Mouse (Mus musculus): ENCODE measurements around the gene Fbxw7.
A peak's percentile ranks its signal among the peaks of the same experiment; 100 is the strongest.

Fbxw7 gene

GRCm38 (mm10) chr3:84889648-84890047, 74.6 kb downstream of the Fbxw7 start:
- peak; percentile 60 for DNase-seq (ENCODE audit: low spot score)

- DNase-seq (ENCODE audit: low spot score), result no peak
Observed at GRCm38 (mm10) chr3:84890983-84891382, 75.9 kb downstream of the Fbxw7 start.

- no peak for DNase-seq (ENCODE audit: low spot score)
Observed at GRCm38 (mm10) chr3:84897952-84898351, 82.9 kb downstream of the Fbxw7 start.

- no peak for DNase-seq (ENCODE audit: low spot score)
Observed at GRCm38 (mm10) chr3:84906528-84906927, 91.5 kb downstream of the Fbxw7 start.

GRCm38 (mm10) chr3:84914284-84914683, 99.2 kb downstream of the Fbxw7 start:
- DNase-seq (ENCODE audit: low spot score), result no peak

GRCm38 (mm10) chr3:84917903-84918679, 103.0 kb downstream of the Fbxw7 start:
- no peak for DNase-seq (ENCODE audit: low spot score)

GRCm38 (mm10) chr3:84921704-84922420, 106.8 kb downstream of the Fbxw7 start:
- peak; percentile 51 for DNase-seq (ENCODE audit: low spot score)

GRCm38 (mm10) chr3:84923256-84923655, 108.2 kb downstream of the Fbxw7 start:
- no peak for DNase-seq (ENCODE audit: low spot score)

- DNase-seq (ENCODE audit: low spot score), result no peak
Observed at GRCm38 (mm10) chr3:84923670-84924069, 108.6 kb downstream of the Fbxw7 start.

GRCm38 (mm10) chr3:84925229-84925628, 110.2 kb downstream of the Fbxw7 start:
- no peak for DNase-seq (ENCODE audit: low spot score)

- DNase-seq (ENCODE audit: low spot score), result no peak
Observed at GRCm38 (mm10) chr3:84926140-84926539, 111.1 kb downstream of the Fbxw7 start.

GRCm38 (mm10) chr3:84927168-84927794, 112.2 kb downstream of the Fbxw7 start:
- DNase-seq (ENCODE audit: low spot score), result no peak

GRCm38 (mm10) chr3:84927901-84928300, 112.8 kb downstream of the Fbxw7 start:
- DNase-seq (ENCODE audit: low spot score), result no peak

- DNase-seq (ENCODE audit: low spot score), result no peak
Observed at GRCm38 (mm10) chr3:84929171-84929570, 114.1 kb downstream of the Fbxw7 start.

GRCm38 (mm10) chr3:84930683-84931082, 115.6 kb downstream of the Fbxw7 start:
- DNase-seq (ENCODE audit: low spot score), result no peak

- DNase-seq (ENCODE audit: low spot score), result no peak
Observed at GRCm38 (mm10) chr3:84935729-84936128, 120.7 kb downstream of the Fbxw7 start.

- no peak for DNase-seq (ENCODE audit: low spot score)
Observed at GRCm38 (mm10) chr3:84936252-84936651, 121.2 kb downstream of the Fbxw7 start.

- DNase-seq (ENCODE audit: low spot score), result no peak
Observed at GRCm38 (mm10) chr3:84936956-84937355, 121.9 kb downstream of the Fbxw7 start.

GRCm38 (mm10) chr3:84937360-84938355, 122.6 kb downstream of the Fbxw7 start:
- no peak for DNase-seq (ENCODE audit: low spot score)

GRCm38 (mm10) chr3:84944933-84945332, 129.9 kb downstream of the Fbxw7 start:
- DNase-seq (ENCODE audit: low spot score), result no peak

GRCm38 (mm10) chr3:84946381-84946780, 131.3 kb downstream of the Fbxw7 start:
- no peak for DNase-seq (ENCODE audit: low spot score)

GRCm38 (mm10) chr3:84949387-84949786, 134.3 kb downstream of the Fbxw7 start:
- DNase-seq (ENCODE audit: low spot score), result no peak
